Mouse (Mus musculus): ENCODE results near the gene Omd.
"Not testable (repeated sequence)": the region's sequence is repeated elsewhere in the genome, so short reads cannot be mapped to it uniquely, and the experiment has no call there.

Gene Omd

DNA sequence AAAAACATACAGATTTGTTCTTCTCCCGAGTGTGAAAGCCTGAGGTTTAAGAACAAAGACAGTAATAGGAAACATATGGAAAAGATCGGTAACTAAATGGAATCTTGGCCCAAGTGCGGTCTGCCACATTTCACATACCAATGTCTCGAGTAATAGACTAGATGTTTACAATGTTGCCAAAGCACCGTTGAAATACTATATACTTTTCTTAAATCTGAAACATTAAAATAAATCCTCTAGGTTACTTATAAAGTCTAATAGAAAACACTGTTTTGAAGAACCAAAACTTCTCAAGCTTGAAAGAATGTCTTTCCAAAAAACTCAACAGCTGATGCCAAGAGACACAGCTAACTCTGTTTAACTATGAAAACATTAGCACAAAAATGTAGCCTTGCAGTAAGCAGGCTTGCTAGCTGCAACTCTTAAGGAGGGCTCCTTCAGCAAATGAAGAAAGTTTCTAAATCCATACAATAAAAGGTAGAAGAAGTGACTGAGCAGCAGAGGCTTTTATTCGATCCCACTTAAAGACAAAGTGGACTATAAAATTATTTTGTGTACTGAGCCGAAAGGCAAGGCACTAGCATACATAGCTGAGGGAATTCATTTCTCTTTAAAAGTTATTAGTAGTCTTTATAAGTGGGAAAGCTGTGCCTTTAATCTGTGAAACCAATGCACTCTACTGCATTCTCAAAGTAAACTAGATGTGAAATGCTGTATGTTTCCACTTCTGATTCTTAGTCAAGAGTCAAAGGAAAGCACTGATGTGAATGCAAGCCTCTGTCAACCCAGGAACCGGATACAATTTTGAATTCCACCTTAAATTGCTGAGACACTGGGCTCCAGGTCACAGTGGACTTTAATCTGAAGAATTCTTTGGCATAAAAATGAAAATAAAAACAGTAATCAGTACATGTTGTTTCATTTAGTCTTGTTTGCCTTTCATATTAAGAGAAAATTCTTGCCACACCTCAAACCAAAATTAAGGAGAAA is at the start of gene Omd:
Gene Omd, plus strand, starts transcription at position 922 of the 990 bp plus-strand sequence.
- peak; percentile 96 for DNase-seq (ENCODE audit: low read depth, low spot score)

DNA sequence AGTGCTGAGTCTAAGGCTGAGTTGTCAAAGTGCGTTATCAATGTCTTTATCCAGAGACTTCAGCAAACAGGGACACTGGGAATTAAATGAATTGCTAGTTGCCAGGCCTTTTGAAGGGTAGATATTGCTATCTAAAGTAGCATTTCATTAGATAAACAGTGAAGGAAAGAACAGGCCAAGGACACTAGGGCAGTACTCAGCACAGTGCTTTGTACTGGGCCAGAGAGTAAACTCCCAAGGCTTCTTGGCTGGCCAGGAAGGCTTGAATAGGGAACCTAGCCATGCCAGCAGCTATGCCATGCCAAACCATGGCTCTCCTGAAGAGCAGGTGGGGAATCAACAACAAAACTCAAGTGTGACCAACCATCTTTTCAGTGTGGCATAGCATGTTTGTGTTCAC is 45.3 kb upstream of the Omd start:
- no peak for DNase-seq (ENCODE audit: low read depth, low spot score)

DNA sequence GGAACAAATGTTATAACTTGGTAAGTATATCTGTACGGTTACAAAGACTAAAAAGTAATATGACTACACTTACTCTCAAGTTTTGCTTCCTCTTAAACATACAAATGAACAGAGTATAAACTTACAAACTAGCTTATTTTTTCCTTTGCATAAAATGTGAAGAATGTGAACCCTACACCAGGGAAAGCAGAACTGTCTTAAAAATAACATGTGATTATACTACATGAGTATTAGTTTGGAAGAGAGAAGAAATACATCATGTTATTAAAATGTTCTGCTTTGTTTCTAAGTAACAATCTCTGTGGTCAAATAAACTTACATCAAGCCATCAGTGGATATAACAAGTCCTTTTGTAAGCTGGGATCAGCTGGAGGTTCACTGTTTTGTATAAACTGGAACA is 43.6 kb upstream of the Omd start:
- DNase-seq (ENCODE audit: low read depth, low spot score): no peak

DNA sequence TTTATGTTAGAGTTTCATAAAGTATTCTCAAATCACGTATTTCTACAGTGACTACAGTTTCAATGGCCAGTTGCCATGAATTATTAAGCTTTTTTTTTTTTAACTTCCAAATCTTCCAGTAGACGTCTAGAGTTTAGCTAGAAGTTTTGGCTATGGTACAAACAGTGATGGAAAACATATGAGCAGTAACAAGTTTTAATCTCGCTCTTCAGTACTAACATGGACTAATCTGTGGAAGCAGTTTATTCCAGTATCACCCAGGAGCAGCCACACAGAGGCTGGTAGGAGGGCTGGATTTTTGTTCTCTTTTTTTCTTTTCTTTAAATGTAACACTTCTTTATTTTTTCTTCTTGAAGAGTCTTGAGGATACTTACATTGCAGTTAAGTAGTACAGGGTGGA is 38.0 kb upstream of the Omd start, which contains the start of gene Aspn:
Gene Aspn, plus strand, starts transcription at position 165 of the 400 bp plus-strand sequence.
- DNase-seq (ENCODE audit: low read depth, low spot score): peak; percentile 84

DNA sequence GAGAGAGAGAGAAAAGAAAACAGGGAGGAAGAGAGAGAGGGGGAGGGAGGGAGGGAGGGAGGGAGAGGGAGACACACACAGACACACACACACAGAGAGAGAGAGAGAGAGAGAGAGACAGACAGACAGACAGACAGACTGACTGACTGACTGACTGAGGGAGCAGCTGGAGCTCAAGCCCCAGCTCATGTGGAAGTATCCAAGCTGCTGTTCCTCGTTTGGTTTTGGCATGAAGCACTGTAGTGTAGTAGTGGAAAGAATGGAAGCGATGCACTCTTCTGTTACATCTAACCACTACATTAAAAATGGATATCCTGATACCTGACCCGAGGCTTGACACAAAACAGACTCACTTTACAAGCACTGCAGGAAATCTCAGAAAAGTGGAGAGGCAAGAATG is 36.6 kb upstream of the Omd start:
- DNase-seq (ENCODE audit: low read depth, low spot score): peak; percentile 56

DNA sequence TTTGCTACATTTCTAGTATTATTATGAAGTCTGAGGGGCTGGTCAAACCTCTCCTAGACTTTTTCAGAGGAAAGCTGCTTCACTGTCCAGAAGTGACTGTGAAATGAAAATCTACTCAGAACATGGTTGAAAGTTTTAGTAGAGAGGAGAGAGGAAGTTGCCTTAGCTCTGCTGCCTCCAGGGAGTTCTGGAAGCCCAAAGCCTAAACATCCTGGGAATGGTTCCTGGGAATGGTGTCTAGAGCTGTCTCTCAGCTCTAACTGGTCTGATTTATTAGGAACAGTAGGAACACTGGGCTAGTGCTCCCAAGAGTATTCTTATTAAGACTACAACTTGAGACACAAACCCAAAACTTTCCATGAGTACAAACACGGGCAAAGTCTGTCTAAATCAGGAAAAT is 35.7 kb upstream of the Omd start:
- peak; percentile 66 for DNase-seq (ENCODE audit: low read depth, low spot score)

DNA sequence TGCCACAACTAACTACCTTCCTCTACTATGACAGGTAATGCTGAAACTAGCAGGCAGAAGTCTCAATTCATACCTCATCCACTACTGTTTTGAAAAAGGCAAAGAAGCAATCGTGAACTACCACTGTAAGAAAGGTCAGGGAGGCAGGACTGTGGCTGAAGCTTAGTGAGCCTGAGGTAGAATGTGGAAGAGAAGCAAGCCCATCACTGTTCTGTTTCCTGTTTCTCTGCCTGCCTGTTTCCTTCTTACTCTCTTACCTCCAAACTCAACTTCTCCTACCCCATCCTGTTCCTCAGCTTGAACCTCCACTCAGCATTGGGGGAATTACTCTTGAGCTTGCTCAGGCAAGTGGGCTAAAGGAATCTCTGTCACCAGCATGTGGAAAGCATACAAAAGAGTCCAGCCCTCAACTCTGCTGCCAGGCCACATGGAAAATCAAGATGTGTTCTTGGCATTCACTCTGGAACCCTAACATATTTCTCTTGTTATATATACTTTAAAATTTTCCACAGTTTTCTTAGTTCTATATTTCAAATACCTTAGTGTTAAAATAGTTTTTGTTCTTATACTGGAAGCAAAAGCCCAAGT is 34.6 kb upstream of the Omd start:
- DNase-seq (ENCODE audit: low read depth, low spot score): no peak

DNA sequence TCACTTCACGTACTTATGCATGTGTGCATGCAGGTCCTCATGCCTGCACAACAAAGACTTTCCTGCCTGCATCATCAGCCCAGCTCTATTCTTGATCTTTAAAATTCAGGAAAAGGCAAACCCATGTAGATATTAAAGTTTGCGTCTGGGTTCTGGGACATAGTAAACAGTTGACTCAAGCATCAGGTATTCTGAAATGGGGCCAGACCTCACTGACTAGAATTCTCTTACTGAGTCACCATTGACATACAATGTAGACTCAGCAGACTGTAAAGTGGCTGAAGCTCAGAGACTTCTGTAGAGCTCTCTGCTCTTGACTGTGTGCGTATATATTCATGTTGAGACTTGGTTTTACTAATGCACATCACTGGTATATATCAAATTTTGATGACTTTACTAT is 32.6 kb upstream of the Omd start:
- DNase-seq (ENCODE audit: low read depth, low spot score): peak; percentile 94

DNA sequence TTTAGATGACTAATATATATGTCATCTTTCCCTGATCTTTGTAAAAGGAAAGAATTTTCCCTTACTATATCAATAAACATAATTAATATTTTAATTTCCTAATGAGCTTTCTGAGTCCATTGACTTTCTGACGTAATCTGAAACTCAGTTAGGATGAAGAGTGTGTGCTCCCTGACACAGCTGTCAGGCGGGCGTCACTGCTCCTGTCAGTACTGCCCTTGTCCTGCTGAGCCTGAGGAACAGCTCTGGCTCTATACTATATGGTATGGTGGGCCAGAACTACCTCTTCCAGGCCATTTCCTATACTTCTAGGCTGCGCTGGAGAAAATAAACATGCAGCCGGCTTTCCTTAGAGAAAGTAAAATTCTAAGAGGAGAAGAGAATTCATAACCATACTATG is 27.7 kb upstream of the Omd start:
- DNase-seq (ENCODE audit: low read depth, low spot score): no peak

DNA sequence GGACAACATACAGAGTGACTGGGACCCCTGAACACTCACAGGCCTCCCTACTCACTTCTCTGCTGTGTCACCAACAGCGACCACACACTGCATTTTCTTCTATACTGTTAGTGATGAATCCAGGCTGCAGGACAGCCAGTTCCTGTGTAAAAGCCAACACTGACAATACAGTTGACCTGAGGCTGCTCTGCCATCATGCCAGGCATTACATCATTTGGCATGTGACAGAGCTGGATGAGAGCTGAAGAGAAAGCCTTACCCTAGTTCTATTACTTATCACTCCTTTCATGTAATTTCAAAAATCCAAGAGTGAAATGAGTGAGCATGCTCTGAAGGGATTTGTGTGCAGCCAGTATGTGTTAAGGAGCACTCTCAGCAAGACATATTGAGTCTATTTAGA is 26.1 kb upstream of the Omd start:
- peak; percentile 63 for DNase-seq (ENCODE audit: low read depth, low spot score)

DNA sequence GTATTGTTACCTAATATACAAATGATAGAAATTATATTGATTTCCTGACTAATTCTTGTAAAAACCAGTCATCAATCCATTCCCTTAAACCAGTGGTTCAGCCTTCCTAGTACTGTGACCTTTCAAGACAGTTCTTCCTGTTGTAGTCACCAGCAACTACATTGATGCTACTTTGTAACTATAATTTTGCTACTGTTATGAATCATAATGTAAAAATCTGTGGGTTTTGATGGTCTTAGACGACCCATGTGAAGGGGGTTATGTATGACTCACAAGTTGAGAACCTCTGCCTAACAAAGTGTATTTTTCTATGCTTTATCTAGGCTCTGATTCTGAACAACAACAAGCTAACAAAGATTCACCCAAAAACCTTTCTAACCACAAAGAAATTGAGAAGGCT is 25.3 kb upstream of the Omd start:
- peak; percentile 69 for DNase-seq (ENCODE audit: low read depth, low spot score)

DNA sequence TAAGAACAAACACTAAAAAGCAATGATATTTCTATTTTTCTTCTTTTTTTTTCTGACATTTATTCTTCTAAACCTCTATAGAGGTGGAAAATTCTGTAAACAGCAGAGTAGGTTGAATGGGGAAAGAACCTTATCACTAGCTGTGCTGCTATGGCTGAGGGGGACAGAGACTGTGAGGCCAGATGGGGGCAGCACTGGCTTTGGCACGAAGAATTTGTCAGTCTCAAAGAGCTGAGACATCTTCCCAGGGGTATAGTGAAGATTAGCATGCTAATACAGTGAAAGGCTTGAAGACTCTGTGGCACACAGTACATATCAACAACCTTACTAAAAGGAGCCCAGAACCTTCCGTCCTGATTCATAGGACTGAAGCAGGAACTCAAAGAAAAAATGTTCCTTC is 23.1 kb upstream of the Omd start:
- DNase-seq (ENCODE audit: low read depth, low spot score): peak; percentile 66

DNA sequence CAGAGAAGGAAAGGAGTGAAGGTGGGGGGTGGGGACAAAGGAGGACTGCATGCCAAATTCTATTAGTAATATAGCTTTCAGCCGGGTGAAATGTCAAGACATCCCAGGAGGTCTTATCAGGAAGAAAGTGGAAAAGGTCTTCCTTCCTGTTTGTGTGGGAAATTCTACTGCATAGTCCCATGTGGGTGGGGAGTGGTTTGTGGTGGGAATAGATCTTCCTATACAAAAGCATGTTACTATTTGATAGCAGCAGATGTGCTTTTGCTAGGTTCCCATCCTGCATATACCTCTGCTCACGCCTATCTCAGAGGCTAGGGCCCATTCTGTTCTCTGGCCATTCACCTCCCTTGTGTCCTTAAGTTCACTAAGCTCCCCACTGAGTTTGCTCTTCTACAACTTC is 21.4 kb upstream of the Omd start:
- DNase-seq (ENCODE audit: low read depth, low spot score): peak; percentile 44

DNA sequence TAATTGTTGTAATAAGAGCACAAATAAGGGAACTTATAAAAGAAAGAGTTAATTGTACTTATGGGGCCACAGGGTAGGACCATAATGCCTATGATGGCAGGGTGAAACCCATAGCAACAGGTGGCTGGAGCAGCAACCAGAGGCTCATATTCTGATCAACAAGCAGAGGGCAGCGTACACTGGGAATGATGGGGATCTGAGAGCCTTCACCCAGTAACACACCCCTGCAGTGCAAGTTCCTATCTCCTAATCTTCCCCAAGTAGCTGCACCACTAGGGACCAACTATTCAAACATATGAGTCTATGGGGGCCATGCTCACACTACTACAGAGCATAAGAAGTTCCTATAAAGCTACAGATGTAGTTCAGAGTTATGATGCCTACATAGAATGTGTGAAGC is 17.9 kb upstream of the Omd start:
- DNase-seq (ENCODE audit: low read depth, low spot score): no peak

DNA sequence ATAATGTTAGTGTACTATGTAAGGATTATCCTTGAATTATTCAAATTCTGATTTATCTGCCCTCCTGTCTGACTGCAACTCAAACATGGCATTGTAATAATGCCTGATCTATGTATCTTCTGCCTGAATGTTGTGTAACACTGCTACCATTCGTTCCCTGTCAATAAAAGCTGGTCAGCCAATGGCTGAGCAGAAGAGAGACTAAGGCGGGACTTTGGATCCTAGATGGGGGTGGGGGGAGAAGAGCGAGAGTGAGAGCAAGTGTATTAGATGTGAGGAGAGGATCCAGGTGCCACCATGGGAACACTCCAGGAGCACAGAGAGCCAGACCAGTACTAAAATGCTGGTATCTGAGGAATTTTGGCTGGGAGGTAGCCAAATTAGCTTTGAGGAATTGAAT is 11.9 kb upstream of the Omd start:
- DNase-seq (ENCODE audit: low read depth, low spot score): no peak

DNA sequence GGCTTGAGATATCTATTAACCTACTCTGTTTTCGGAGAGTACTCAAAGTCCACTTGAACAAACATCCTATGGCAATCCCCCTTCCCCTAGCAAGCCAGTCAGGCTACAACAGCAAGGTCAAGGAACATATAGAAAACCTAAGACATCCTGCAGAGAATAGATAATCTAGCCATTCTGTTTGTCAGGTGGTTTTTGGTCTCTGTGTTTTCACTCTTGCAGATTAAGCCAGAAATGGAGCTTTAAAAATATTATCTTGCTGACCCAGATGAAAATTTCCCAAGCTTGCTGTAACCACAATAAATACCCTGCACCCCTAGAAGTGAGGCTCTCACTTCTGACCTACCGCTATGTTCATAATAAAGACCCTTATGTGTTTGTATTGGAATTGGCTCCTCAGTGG is 10.8 kb upstream of the Omd start:
- no peak for DNase-seq (ENCODE audit: low read depth, low spot score)

DNA sequence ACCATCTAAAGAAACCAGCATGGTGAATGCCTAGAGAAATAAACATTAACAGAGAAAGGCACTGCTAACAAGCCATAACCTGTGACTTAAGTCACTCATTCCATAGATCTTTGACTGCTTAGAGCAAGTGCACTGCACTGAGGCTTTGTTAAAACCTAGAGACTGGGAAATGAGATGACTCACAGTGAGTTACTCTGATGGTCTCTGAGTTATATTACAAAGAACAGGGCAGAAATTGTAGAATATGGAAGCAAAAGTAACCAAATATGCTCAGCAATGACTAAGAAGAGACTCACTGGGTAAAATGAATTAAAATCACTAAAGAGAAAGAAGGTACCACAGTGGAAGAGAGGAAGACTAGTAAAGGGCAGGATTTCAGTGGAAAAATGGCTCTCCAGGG is 1.6 kb downstream of the Omd start:
- DNase-seq (ENCODE audit: low read depth, low spot score): peak; percentile 71

DNA sequence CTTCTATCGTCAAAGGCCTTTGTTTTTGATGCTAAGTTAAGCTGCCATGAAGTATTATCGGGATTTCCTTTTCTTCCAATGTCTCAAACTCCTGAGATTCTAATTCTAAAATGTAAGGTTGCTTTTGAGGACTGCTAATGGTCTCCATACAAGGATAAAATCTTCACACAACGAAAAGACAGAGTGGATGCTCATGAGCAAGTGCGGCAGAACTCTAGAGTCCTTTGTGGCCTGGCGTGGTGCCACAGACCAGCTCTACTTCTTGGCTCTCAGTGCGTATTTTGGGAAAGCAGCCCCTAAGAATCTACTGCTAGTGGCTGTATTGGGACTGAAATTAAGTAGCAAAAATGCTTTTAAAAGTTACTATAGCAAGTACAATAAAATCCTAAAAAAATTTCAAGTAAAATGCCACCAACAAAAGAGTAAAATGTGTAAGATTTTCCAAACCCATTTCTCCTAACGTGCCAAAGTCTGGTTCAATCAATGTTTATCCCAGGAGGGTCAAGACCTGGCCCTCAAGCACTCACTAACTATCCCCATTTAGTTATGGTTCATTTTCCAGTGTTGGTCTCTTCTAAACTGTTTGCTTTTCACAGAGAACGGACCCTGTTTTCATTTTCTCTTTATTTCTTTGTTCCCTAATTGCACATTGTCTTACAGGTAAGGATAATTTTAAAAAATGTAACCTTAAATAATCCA is 2.2 kb downstream of the Omd start:
- DNase-seq (ENCODE audit: low read depth, low spot score): peak; percentile 85

DNA sequence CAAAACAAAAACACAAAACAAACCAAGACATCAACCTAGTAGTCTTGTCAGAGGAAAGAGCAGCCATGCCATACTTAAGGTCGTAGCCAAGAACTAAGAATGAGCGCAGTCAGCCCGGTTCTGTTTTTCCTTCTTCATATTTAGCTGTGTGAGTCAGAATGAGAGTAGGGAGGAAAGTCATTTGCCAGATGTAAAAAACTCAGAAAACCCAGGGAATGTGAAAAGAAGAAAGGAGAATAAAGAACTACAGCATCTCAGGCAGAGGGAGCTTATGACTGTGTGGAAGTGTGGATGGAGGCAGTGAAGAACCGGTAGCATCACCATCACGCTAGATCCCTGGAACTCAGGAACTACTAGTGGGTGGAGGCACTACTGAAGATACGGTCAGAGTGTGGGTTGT is 3.8 kb downstream of the Omd start:
- peak; percentile 69 for DNase-seq (ENCODE audit: low read depth, low spot score)

DNA sequence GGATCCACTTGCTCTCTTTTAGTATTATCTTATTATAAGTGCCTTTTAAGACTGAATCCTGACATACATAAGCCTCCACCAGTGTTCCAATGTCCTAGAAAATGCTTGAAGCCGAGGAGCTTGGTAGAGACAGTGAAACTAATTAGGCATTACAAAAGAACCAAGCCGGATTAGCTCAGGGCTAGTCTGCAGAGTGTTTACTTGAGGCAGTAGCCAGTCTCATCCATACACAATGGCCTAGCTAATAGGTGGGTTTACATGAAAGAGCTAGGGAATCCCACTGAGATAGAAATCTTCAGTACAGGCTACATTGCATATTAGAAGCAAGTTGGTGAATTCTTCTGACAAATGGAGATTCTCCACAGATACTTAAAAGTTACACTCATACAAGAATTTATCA is 20.3 kb downstream of the Omd start:
- not testable (repeated sequence) for DNase-seq (ENCODE audit: low read depth, low spot score)

DNA sequence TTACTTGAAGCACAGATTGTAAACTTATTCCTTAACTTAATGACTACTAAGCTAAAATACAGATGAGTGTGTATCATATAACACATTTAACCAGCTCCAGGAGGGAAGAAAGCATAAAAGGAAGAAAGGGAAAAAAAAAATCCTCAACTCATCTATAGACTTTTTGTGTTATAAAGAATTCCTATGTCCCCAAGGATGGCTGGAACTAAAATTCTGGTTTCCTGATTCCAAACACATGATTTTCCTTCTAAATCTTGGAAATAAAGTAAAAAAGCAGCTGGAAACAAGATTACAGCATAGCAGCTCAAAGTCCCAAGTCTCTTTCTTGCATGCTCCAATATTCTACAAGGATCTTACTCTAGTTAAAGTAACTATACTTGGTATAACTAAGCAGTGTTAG is 21.3 kb downstream of the Omd start:
- no peak for DNase-seq (ENCODE audit: low read depth, low spot score)

DNA sequence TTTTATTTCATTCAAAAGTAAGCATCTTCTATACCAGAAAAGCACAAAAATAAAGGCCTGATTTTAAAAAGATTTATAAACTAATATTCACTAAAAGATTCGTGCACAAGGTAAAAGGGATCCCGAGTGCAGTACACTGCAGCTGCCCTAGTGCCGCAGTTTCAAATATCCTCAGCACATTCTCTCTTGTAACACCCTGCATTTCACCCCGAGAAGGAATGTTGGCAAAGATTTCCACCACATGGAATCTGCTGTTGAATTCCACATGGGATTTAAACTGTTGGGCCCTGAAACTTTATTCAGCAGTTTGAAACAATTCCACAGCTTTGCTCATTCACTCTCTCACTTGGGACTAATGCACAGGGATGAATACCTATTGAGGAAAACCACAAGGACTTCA is 25.5 kb downstream of the Omd start, which contains the start of gene Ogn:
Gene Ogn, plus strand, starts transcription at position 333 of the 400 bp plus-strand sequence.
- peak; percentile 95 for DNase-seq (ENCODE audit: low read depth, low spot score)

Data from 3T3-L1 (cell line).